Mouse (Mus musculus) cerebellum, postnatal 10 days (tissue): ENCODE measurements around the gene Fbn1.
A peak's percentile ranks its signal among the peaks of the same experiment; 100 is the strongest.

Experiments
- DNase-seq, 2 experiments: peaks; one replicate each; pipeline ENCODE4 v3.0.0; 2021; ENCODE audit warnings: mixed read lengths in 2 of 2

The Fbn1 gene

DNA sequence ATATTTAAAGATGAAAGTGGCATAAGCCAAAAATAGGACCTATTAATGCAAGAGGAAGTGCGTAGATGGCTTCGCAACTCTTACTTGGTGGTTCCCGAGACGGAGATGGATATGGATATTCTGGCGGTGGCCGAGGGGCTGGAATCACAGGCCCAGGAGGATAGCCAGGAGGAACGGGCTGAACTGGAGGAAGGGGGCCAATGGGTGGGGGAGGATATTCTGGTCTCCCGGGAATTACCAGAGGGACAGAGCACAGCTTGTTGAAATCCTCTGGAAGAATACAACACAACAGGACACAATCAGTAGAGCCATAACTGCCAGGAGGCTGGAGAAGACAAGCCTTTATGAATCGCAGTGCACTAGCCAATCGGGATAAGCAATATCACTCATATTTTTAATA is 118.0 kb downstream of the Fbn1 start:
- DNase-seq: no peak

DNA sequence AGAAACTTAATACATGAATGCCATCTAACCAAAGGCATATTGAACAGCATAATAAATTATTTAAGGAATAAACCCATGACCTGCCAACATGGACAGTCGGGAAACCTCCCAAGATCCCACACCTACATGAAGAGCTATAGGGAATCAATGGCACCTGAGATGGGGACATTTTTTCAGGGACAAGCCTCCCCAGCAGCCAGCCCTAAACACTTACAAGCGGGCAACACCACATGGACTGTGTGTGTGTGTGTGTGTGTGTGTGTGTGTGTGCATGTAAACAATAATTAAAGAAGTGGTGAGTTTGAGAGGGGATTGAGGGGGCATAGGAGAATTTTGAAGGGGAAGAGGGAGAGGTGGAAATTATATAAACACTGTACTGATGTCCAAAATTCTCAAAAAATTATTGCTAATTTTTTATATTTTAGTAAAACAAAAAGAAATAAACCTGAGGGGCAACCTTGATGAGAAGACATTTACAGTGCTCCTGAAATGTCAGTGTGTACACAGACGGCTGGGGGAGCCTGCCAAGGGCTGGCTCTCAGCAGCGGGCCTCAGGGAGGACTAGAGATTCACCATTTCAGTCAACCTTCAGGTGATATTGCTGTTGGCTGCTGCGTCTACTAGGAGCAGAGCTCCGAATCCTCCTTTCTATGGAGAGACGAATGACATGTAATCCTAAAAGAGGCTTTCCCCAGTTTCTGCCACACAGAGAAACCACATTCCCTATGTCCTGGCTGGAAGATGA is 121.4 kb downstream of the Fbn1 start:
- DNase-seq: peak; percentile 63 to 69

DNA sequence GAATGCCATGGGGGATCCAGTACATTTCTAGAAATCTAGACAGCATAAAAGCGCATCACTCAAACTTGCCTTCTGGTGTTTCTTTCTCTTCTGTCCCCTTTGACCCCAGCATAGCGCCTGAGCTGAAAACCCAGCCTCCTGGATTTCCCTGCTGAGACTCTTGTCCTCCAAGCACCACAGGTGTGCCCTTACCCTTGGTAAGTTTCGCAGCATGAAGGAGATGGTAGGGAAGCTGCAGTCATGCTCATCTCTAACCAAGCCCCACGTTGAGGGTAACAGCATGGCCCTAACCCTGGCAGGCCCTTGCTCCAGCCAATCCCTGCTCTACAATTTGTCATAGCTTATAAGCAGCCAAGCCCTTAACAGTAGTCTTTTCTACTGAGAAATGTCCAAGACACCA is 122.9 kb downstream of the Fbn1 start:
- DNase-seq: no peak

DNA sequence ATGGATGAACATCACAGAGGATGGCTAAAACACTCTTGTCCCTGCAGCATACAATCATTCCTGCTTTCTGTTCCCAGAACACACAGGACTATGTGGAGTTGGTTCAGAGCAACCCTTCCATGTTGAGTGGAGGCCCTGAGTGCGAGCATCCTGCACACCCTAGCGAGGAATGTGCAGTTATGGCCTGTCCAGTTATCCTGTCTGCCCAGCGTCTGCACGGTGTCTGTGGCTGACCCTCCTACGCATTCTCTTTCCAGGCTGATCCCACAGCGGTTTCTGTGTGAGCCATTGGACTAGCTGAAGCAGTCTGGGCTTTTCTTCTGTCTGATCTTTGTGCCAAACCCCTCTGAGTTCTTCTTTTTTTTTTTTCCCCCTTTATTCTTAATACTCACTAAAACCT is 123.4 kb downstream of the Fbn1 start:
- no peak for DNase-seq

DNA sequence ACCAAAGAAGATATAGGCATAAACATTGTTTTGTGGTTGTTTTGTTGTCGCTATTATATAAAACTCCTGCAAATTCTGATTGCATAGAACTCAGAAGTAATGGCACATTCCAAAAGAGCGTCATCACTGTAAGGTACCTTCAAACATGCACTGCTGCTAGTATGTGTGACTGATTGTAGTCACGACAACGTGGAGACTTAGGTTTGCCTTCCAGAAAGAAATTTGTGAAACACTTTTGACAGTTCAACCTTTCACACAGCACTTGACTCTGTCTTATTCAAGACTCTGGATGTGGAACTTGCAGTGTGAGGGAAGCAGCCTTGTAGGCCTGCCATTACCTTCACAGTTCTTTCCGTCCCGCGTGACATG is 124.5 kb downstream of the Fbn1 start:
- no peak for DNase-seq

DNA sequence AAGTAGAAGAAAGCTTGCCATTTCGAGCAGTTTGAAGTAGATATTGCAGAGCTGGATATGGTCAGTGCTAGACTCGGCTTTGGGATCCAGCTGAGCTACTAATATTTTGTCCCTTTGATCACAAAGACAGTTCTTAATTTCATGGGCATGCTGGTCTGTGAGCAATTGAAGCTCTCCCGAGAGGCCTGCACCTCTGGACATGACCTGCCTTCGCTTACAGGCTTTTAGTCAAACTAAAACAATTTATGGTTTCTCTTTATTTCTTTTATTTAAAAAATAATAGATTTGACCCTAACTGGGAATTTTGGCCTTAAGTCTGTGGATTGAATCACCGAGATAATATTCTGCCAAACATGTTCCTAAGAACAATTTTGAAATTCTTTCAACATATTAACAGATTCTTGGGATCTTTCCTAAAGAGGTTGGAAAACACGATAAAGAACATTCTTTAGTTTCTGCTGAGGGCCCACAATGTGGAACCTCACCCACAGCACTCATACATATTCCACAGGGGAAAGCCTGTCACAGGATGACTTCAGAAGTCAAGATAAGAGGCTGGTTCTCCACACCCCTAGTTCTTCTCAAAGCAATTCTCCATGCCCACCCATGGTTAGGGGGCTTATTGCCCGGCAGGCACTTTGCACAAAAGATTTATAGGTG is 125.0 kb downstream of the Fbn1 start:
- DNase-seq: no peak

DNA sequence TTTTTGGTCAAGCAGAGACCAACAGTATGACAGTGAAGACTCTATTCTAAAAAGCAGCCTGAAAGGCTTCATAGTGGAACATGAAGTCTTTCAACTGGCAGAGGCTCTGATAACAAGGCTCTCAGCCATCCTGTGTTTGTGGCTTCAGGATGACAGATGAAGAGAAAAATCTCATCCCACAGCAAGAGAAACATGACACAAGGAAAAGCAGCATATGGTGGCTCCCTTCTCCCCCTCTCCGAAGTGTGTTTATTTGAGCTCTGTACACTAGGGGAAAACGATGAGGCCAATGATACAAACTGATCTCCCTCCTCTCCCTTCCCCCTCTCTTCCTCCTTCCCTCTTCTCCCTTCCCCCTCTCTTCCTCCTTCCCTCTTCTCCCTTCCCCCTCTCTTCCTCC is 127.7 kb downstream of the Fbn1 start:
- DNase-seq: no peak

DNA sequence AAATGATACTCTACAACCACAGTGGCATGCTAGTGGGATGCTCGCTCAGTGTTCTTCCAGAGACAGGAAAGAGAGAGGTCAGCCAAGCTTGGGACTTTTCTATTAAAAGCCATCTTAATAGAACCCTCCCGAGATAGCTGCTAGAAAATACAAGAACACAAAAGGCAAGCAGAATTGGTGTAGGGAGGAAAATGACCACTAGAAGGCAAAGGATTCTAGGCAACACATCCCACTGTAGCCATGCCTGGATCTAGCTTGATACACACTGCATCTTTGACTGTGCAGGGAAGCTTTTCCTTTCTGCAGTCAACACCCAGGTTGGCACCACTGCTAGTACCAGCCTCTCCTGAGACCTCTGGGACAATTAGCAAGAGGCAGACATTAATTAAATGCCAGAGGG is 128.6 kb downstream of the Fbn1 start:
- peak in 1 of 2 experiments; percentile 23 for DNase-seq

DNA sequence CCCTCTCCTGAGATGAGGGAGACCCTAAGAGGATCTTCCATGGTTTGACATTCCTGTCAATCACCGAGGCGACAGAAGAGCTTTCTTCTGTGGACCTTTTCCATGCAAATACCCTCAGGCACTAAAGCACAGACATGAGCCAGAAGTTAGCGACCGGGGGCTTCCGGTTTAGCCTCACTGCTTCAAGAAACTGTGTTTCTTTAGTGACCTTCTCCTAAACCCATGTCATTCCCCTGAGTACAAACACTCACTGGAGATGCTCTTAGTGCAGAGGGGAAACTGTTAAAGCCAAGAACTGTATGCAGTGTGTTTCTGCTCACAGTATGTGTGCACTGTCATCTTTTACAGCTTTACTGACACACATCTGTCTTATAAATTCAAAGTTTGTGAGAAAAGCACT is 131.9 kb downstream of the Fbn1 start:
- no peak for DNase-seq

DNA sequence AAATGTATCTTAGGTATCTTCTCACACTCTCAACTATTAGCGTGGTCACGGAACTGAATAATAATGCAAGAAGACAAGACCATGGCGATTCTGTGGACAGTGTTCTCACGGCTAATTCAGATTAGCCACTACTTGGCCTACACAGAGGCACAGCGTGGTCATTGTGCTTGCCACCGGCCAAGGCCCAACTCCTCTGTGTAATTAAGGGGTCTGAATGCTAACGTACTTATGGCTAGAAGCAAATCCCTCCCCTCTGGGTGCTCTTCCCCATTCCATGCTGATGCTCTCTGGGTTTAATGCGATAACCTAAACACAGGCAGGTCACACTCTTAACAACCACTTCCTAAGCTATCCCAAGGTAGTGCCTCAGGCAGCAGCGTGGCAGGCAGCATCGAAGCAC is 132.5 kb downstream of the Fbn1 start:
- no peak for DNase-seq

DNA sequence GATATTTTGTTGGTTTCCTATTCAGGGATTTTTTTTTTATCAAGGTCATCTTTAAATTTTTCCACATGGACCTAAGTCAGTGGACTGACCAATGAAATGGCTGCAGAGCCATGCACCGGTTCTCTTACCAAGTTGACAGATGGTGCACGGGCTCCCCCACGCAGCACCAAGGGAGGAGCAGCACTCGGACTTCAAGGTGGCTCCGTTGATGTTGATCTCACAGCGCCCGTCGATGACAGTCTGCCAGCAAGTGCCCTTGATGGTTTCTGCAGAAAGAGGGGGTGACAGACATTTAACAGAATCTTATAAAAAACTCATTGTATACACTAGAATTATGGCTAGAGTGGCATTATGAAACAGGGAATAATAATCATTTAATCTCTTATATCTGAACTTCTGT is 138.1 kb downstream of the Fbn1 start:
- DNase-seq: peak; percentile 51 to 74

DNA sequence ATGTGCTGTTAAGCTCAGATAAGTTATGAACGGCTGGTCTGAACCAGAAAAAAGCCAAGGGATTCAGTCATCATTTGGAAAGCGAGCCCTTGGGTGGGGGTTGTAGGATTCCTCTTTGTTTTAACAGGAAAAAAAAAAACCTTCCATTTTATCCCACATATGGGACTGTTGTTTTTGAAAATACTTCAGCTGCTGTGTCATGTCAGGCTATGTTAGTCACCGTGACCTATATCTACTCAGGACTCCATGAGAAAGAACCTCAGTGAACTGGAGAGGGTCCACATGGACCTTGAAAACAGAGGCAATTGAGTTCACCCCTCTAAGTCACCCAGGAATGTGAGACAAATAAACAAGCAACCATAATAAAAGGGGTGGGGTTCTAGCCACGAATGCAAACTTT is 139.2 kb downstream of the Fbn1 start:
- no peak for DNase-seq

DNA sequence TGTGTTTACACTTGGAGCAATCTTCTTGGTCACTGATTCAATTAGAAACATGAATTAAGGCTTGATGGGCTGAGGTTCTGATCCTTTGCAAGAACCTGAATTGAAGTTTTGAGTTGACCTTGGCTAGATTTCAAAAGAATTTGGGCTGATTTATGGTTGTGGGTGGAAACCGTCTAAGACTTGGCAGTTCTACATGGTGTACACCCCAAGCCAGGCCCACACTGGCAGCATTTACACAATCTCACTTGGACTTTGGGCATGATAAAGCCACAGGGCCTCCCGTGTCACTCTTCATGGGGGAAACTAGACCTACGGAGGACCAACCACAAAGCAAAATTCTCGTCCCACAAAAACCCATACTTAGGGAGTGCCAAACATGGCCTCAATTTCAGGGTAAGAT is 146.1 kb downstream of the Fbn1 start:
- no peak for DNase-seq

DNA sequence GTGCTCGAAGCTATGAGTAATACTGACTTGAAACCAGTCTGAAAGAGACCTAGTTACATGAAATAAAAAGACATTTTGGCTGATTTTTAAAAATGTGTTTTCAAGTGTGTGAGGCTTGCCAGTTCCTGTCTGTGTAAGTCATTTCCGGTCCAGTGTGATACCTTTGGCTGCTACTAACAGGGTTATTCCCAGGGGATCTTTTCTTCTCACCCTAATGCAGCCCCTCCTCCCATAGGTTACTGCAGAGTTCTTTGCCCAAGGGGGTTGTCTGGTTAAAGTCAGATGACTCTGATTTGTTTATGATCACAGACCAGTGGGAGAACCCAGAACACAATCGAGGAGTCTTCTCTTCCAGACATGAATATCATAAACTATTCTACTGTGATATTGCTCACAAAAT is 151.3 kb downstream of the Fbn1 start:
- DNase-seq: no peak

DNA sequence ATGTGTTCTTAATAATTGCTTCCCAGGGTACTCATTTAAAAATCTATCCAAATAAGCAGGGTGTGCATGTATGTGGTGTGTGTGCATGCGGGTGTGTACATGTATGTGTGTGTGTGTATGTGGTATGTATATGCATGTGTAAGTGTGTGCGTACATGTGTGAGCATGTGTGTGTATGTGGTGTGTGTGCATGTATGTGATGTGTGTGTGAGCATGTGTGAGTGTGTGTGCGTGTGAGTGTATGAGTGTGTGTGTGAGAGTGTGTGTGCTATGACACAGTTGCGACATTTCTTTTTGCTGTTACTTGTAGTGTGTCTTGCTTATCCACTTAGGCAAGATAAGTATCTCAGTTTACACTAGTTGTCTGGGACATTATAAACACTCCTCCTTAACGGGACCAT is 151.7 kb downstream of the Fbn1 start:
- DNase-seq: no peak

DNA sequence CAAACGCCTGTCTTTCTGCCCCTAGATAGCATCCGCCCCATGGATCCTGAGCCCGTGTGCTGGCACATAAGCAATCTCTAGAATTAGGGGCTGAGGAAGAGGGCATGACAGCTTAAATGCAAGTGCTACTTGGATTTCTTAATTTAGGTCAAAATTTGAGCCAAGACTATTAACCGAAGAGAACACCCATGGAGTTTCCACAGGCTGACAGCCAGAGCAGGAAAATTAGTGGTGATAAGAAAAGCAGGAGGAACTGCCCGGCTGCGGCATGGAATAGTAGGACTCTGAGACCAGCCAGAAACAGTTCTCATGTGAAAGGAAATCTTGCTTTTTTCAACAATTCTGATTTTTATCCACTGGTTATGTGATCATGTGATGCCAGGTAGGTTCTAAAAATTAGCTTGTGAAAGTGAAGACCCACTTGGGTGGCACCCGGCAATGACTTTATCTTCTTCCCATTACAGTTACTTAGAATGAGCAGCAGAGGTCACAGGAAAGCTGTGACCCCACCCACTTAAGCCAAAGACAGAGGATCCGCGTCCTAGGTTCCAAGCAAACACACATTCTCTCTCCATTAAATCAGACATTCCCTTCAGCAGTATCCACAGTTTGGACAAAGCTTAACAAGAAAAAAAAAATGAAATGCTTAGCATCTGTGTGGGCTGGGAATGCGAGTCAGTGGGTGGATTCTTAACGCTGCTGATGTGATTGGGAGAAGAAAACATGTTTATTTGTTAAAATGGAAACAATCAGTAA is 152.4 kb downstream of the Fbn1 start:
- DNase-seq: peak; percentile 56 to 57

DNA sequence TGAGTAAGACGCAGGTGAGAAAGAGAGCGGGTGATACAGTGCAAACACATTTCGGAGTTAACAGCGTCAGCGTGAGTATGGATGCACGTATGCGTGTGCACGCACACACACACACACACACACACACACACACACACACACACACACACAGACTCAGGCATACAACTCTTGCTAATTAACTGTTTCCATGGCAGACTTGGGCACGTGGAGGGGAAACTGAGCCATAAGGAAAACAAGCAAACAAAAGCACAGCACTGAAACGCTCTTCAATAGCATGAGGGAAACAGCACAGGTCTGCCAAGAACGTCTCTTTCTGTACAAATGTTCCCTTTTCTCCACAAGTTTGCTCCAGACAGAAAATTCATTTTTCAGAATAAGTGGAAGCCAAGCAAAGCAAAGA is 153.2 kb downstream of the Fbn1 start:
- DNase-seq: no peak

DNA sequence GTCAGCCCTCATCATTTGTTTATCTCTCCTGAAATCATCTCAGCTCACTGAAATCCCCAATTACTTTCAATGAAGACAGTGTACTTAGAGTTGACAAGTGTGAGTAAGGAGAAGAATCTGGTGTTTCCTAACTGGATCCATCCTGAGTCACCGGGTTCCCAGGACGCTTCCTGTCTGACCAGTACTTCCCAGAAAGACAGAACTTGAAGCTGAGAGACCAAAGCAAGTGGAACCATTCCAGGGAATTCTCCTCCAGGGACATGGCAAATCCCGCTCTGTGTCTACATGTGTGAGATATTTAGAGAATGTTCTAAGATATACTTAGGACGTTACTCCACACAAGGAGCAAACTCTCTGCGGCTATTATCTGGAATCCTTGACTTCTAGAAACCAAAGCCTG is 158.6 kb downstream of the Fbn1 start:
- no peak for DNase-seq

DNA sequence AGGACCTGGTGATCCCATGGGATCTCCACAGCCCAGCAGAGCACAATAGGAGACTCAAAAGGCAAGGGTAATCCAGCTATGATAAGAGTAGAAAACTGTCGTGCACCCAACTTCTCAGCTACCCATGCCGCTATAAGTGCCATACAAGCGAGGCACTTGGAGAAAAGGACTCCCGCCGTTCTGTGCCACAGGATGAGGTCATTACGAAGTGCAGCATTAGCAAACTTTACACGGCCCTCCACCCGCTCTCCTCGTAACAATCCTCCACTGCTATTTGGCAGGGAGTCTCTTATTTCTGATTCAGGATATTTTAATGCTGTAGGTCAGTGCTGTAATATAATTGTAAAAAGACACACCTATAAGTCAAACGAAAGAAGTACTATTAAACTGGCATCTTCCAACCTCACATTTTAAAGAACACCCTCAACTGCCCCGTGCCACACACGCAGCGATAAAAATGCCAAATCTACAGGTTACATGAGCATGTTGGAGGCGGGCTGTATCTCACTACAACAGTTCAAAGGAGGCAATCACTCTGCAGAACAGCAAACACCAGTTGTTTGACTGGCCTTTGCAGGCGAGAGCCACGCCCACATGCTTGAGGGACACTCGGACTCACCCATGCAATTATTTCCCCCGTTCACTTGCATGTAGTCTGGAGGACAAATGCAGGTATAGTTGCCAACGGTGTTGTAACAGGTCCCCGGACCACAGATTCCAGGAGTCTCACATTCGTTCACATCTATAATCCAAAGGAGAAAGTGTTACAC is 165.4 kb downstream of the Fbn1 start:
- no peak for DNase-seq

DNA sequence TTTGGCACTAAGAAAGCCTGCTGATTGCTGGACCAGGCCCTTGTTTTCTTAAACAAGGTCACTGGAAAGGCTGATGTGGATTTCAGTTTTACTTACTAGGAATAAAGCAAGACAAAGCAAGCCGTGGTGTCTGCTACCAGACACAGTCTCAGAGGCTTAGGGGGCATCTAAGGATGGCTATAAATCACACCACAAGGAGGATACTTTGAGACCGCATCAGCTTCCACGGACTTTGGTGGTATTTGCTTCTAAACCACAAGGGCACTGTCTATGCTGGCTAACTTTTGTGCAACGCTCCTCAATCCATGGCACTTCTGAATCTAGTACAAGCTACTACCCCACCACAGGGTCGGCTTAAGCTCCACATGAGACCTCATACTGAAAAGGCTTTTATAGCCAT is 167.4 kb downstream of the Fbn1 start:
- no peak for DNase-seq

DNA sequence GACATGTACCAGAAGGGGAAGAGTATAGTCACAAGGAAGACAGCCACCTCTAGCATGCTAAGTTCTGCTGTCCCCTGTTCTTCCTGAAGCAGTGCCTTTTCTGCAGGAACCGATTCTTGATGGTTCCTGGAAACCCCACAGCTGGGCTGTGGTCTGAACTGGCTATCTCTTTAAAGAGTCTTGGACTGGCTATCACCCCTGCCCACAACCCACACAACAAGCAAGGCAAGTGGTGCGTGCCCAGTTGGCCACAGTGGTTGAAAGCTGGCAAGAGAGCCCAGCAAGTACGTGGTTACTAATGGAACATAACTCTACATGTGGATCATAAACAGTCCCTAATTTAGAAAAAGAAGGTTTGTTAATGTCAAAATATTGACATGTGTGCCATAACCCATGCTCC is 170.6 kb downstream of the Fbn1 start:
- DNase-seq: no peak

DNA sequence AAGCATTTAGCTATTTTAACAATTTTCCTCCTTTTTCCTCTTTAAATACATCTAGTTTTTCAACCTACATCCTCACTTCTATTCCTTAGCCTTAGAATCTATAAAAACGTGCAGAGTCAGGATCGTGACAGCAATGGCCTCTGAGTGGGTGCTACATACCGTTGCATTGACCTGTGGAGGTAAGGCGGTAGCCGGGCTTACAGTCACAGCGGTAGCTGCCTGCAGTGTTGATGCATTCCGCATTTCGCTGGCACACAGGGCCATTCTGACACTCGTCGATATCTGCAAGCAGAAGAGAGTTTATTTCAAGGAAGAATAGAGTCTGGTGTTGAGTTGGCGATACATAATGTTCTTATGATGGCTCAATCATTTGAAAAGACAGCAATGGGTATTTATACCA is 172.6 kb downstream of the Fbn1 start:
- no peak for DNase-seq

DNA sequence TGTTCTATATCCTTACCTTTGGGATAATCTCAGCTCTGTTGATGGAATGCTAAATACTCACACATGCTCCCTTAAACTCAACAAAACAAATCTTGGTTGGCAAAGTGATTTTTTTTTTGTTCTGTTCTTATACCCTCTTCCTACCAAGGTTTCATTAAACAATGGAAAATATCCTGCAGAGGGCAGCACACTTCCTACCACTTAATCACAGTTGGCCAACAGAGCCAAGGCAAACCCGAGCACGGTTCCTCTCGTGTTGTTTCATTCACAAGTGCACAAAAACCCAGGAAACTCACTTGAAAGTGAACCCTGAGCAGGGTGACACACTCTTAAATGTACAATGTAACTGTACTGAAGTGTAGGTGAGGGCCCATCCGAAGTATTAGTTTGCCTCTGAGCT is 173.6 kb downstream of the Fbn1 start:
- peak; percentile 49 to 61 for DNase-seq
